In the genomic region with DNA sequence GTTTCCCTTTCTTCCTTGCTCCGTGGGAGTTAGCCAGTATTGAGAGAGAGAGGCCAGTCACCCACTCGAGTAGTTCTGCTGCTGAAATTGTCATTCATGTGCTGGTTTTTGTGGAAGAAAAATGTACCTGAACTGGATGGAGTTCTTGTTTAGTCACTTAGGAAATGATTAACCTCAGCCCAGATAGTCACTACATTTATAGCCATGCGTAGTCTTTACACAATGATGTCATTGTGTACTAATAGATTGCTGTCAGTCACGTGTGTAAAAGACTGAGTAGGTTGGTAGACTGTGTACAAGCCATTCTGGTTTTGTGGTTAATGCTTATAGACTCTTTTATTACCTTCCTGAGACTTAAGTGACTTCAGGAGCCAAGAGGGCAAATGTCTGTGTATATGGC, we compare ENCODE assay signal across 19 mouse cellular contexts. TPM values are rescaled to one million over a fixed set of nuclear protein-coding genes. Genes with fewer than 3 reads are reported as not detected.
A peak's percentile ranks its signal among the peaks of the same experiment; 100 is the strongest.
DNase-seq lines count a peak whose midpoint lies in the region; ATAC-seq lines count a peak whose summit lies in the region.
"Had no signal": no experiment of that assay in that cellular context is flagged by ENCODE, and none has a peak within 500 bp of the region (broad histone marks: within the 10 kb centered on the region; RNA-seq: fewer than 3 reads in every experiment).

No protein-coding gene starts in this region.

- H3K27me3 ChIP-seq in intestine, embryonic 16.5 days (replicated peaks; ENCODE audit: control insufficient read depth, insufficient read depth, low read length), result no peaks in the 10 kb centered on the region
- H3K27me3 ChIP-seq in liver, embryonic 15.5 days, result no peaks in the 10 kb centered on the region
- H3K27me3 ChIP-seq in stomach, embryonic 15.5 days (replicated peaks), result no peaks in the 10 kb centered on the region
- H3K27me3 ChIP-seq: heart, embryonic 12.5 days; limb, embryonic 15.5 days had no signal

- WGBS in intestine, embryonic 16.5 days, result 54% methylated on average over 4 of the region's 4 CpGs
- WGBS in liver, embryonic 15.5 days (ENCODE audit: insufficient replicate concordance), result 77% methylated on average over 4 of the region's 4 CpGs
- WGBS in stomach, embryonic 15.5 days, result 59% methylated on average over 4 of the region's 4 CpGs

- ATAC-seq in intestine, embryonic 16.5 days, result peak; percentile 97
- ATAC-seq in liver, embryonic 15.5 days (ENCODE audit: insufficient read depth), result peak; percentile 70
- ATAC-seq in stomach, embryonic 15.5 days (ENCODE audit: insufficient read depth, low FRiP score, low read depth), result peak; percentile 95
- ATAC-seq: hindbrain, postnatal 0 days had no signal

- peak overlapping the region; percentile 71 for H3K27ac ChIP-seq in intestine, embryonic 16.5 days (ENCODE audit: low read length)
- peak overlapping the region; percentile 56 for H3K27ac ChIP-seq in liver, embryonic 15.5 days (replicated peaks)
- peak overlapping the region; percentile 84 for H3K27ac ChIP-seq in stomach, embryonic 15.5 days
- H3K27ac ChIP-seq: forebrain, embryonic 10.5 days; hindbrain, postnatal 0 days; limb, embryonic 15.5 days had no signal

- H3K4me3 ChIP-seq in intestine, embryonic 16.5 days (ENCODE audit: low read length), result no peak overlapping the region
- H3K4me3 ChIP-seq in liver, embryonic 15.5 days (replicated peaks), result no peak overlapping the region
- no peak overlapping the region for H3K4me3 ChIP-seq in stomach, embryonic 15.5 days (replicated peaks)
- H3K4me3 ChIP-seq: forebrain, embryonic 10.5 days; heart, embryonic 12.5 days; limb, embryonic 15.5 days had no signal

- no peaks in the 10 kb centered on the region for H3K9me3 ChIP-seq in intestine, embryonic 16.5 days (ENCODE audit: control insufficient read depth, low read length)
- no peaks in the 10 kb centered on the region for H3K9me3 ChIP-seq in liver, embryonic 15.5 days (replicated peaks)
- H3K9me3 ChIP-seq in stomach, embryonic 15.5 days, result no peaks in the 10 kb centered on the region
- H3K9me3 ChIP-seq: forebrain, embryonic 10.5 days; heart, embryonic 12.5 days; limb, embryonic 15.5 days had no signal

- no peak overlapping the region for H3K9ac ChIP-seq in intestine, embryonic 16.5 days (ENCODE audit: low read depth, low read length)
- H3K9ac ChIP-seq in liver, embryonic 15.5 days, result no peak overlapping the region
- no peak overlapping the region for H3K9ac ChIP-seq in stomach, embryonic 15.5 days
- H3K9ac ChIP-seq: heart, embryonic 12.5 days; limb, embryonic 15.5 days had no signal

- peaks cover 4% of the 10 kb centered on the region; the same call in 1 of the 2 replicates for H3K4me1 ChIP-seq in intestine, embryonic 16.5 days (ENCODE audit: control insufficient read depth, insufficient read depth, low read length)
- H3K4me1 ChIP-seq in liver, embryonic 15.5 days (replicated peaks), result no peaks in the 10 kb centered on the region
- H3K4me1 ChIP-seq in stomach, embryonic 15.5 days, result peaks cover 3% of the 10 kb centered on the region; the same call in 1 of the 2 replicates
- H3K4me1 ChIP-seq: heart, embryonic 12.5 days; limb, embryonic 15.5 days had no signal

- H3K36me3 ChIP-seq in intestine, embryonic 16.5 days (ENCODE audit: control insufficient read depth, insufficient read depth, low read length), result peaks cover 11% of the 10 kb centered on the region
- peaks cover 99% of the 10 kb centered on the region for H3K36me3 ChIP-seq in liver, embryonic 15.5 days (replicated peaks)
- peaks cover 59% of the 10 kb centered on the region for H3K36me3 ChIP-seq in stomach, embryonic 15.5 days

- DNase-seq in lung, adult 18-20 months, result peak; percentile 21 to 63
- no peak for DNase-seq in lung, postnatal 14 days
- DNase-seq in retina, embryonic 14.5 days (ENCODE audit: low spot score), result no peak
- no peak for DNase-seq in MN1 (ENCODE audit: low spot score)
- DNase-seq in left cerebral cortex, adult 8-10 months (ENCODE audit: low spot score in 2 of 2), result no peak
- DNase-seq: adrenal gland, postnatal 25 days; cerebellum, adult 8-10 months; gastrocnemius, postnatal 25 days; heart, postnatal 36 days; midbrain, embryonic 14.5 days; right cerebral cortex, postnatal 25 days; thymus, postnatal 36 days had no signal

- no peak overlapping the region for H3K4me2 ChIP-seq in intestine, embryonic 16.5 days (ENCODE audit: low read depth, low read length)
- H3K4me2 ChIP-seq in liver, embryonic 15.5 days, result 0 out of 2 replicates have a peak overlapping the region, but pooled peaks have one; percentile 6
- H3K4me2 ChIP-seq in stomach, embryonic 15.5 days, result no peak overlapping the region
- H3K4me2 ChIP-seq: heart, embryonic 12.5 days; limb, embryonic 15.5 days had no signal

RNA-seq across cellular contexts. Expression of a gene that starts 26.9 kb away (rescaled TPM):
- polyA plus RNA-seq in intestine, embryonic 16.5 days (2015; fragmentation: Nextera tagmentation; extraction: Ambion mirVana), result 15.0 and 15.5 TPM in 2 replicates
- 10.2 and 10.3 TPM in 2 replicates for polyA plus RNA-seq in liver, embryonic 15.5 days (2015; fragmentation: Nextera tagmentation; extraction: Ambion mirVana)
- polyA plus RNA-seq in stomach, embryonic 15.5 days (2015; fragmentation: Nextera tagmentation; extraction: Ambion mirVana), result 15.8 and 16.2 TPM in 2 replicates
- total RNA-seq in left cerebral cortex, adult 8-10 months (2022), result 10 to 100 TPM in 3 of 4 experiments, 1 to 10 TPM in 1; 9.2 to 11.1 (median 10.6) TPM

RNA-seq across cellular contexts. Expression of a gene that starts 33.9 kb away (rescaled TPM):
- polyA plus RNA-seq in intestine, embryonic 16.5 days (2015; fragmentation: Nextera tagmentation; extraction: Ambion mirVana), result 14.3 and 16.6 TPM in 2 replicates
- 9.0 and 9.1 TPM in 2 replicates for polyA plus RNA-seq in liver, embryonic 15.5 days (2015; fragmentation: Nextera tagmentation; extraction: Ambion mirVana)
- polyA plus RNA-seq in stomach, embryonic 15.5 days (2015; fragmentation: Nextera tagmentation; extraction: Ambion mirVana), result 30.1 and 34.7 TPM in 2 replicates
- 10 to 100 TPM; 21.0 to 24.7 (median 22.3) TPM for total RNA-seq in left cerebral cortex, adult 8-10 months (2022)

Comparison
In these comparisons a context has a peak if more than half of its experiments do, and no peak if none do; other contexts are left out.
1. DNase-seq: peak in lung, adult 18-20 months (2 of 2); none in lung, postnatal 14 days (single experiment), retina, embryonic 14.5 days (single experiment), MN1 (single experiment) and left cerebral cortex, adult 8-10 months (0 of 2).
2. Peak in every context shown above with its lines, with median percentiles within 50 percentile points of each other: ATAC-seq and H3K27ac ChIP-seq.